Mouse (Mus musculus) embryonic facial prominence, embryonic 13.5 days (tissue): ENCODE measurements around the gene Crispld2. TPM values are rescaled to one million over a fixed set of nuclear protein-coding genes. Genes with fewer than 3 reads are reported as not detected.

Experiments
- ATAC-seq: fragments of 200-750 bp; cut with Nextera tagmentation; 2 replicates; pipeline ENCODE4 v1.8.0; 2017; ENCODE audit warnings: low read depth; ENCODE audit not compliant: insufficient number of reproducible peaks, insufficient read depth, low FRiP score, low TSS enrichment
- H3K27ac ChIP-seq: fragments of 300-500 bp; sonication (generic); 2 replicates; pipeline ENCODE4 v1.5.1; 2015; ENCODE audit warnings: moderate library complexity, mild to moderate bottlenecking, inconsistent platforms
- H3K27me3 ChIP-seq: fragments of 300-500 bp; sonication (generic); 2 replicates; pipeline ENCODE4 v1.6.1; 2015; ENCODE audit warnings: mild to moderate bottlenecking, inconsistent platforms
- H3K36me3 ChIP-seq: fragments of 300-500 bp; sonication (generic); 2 replicates; pipeline ENCODE4 v1.6.1; 2015; ENCODE audit warnings: mild to moderate bottlenecking, inconsistent platforms
- H3K4me1 ChIP-seq: fragments of 300-500 bp; sonication (generic); 2 replicates; pipeline ENCODE4 v1.6.1; 2015; ENCODE audit warnings: inconsistent platforms
- H3K4me2 ChIP-seq: fragments of 300-500 bp; sonication (generic); 2 replicates; pipeline ENCODE4 v1.6.1; 2015; ENCODE audit warnings: moderate library complexity, mild to moderate bottlenecking, inconsistent platforms
- H3K4me3 ChIP-seq: fragments of 300-500 bp; sonication (generic); 2 replicates; pipeline ENCODE4 v1.5.1; 2015; ENCODE audit warnings: mild to moderate bottlenecking, inconsistent platforms
- H3K9ac ChIP-seq: fragments of 300-500 bp; sonication (generic); 2 replicates; pipeline ENCODE4 v1.6.1; 2015; ENCODE audit warnings: mild to moderate bottlenecking, inconsistent platforms
- H3K9me3 ChIP-seq: fragments of 300-500 bp; sonication (generic); 2 replicates; pipeline ENCODE4 v1.6.1; 2016; ENCODE audit warnings: inconsistent platforms
- WGBS: fragments of 180-500 bp; shearing (Covaris S2); methylation state at CpG from one replicate; pipeline ENCODE4 v1.1.7; 2015; ENCODE audit warnings: mixed read lengths; 5-methylcytosine and 5-hydroxymethylcytosine counted together
- polyA plus RNA-seq: library from polyadenylated mRNA; unstranded; fragments of >200 nt; fragmentation: Nextera tagmentation; extraction: Ambion mirVana; gene quantifications from 2 replicates; pipeline ENCODE4 v1.2.1, GENCODE M21; 2015

The Crispld2 gene
- polyA plus RNA-seq, 1 experiment from 2014 or later = 6.9 TPM

GRCm38 (mm10) chr8:120036578-120036977, 44.3 kb downstream of the Crispld2 start:
- H3K9ac ChIP-seq = no peak overlapping the region
- no peak overlapping the region for H3K4me3 ChIP-seq
- no peaks in the 10 kb centered on the region for H3K36me3 ChIP-seq
- peak overlapping the region; percentile 13; the same call in 1 of the 2 replicates for H3K27ac ChIP-seq
- 67% methylated on average over 4 of the region's 4 CpGs for WGBS
- no peaks in the 10 kb centered on the region for H3K9me3 ChIP-seq
- H3K4me2 ChIP-seq = no peak overlapping the region
- H3K4me1 ChIP-seq = peaks cover 10% of the 10 kb centered on the region
- H3K27me3 ChIP-seq = no peaks in the 10 kb centered on the region
- ATAC-seq = no peak

- peaks cover 10% of the 10 kb centered on the region for H3K4me1 ChIP-seq
- H3K27ac ChIP-seq = no peak overlapping the region
Observed at GRCm38 (mm10) chr8:120037199-120037598, 45.0 kb downstream of the Crispld2 start.

GRCm38 (mm10) chr8:120037611-120038010, 45.4 kb downstream of the Crispld2 start:
- Histone ChIP-seq H3K27ac (no peak overlapping the region), H3K4me2 (no peak overlapping the region), H3K4me1 (peaks cover 10% of the 10 kb centered on the region), H3K9ac (no peak overlapping the region), H3K9me3 (no peaks in the 10 kb centered on the region), H3K36me3 (no peaks in the 10 kb centered on the region), H3K4me3 (no peak overlapping the region), H3K27me3 (no peaks in the 10 kb centered on the region)
- ATAC-seq = no peak
- WGBS = 88% methylated on average over 8 of the region's 8 CpGs

More at GRCm38 (mm10) chr8:120037199-120037598, 45.0 kb downstream of the Crispld2 start:
- H3K36me3 ChIP-seq = no peaks in the 10 kb centered on the region
- no peaks in the 10 kb centered on the region for H3K27me3 ChIP-seq
- no peak overlapping the region for H3K4me2 ChIP-seq
- no peak overlapping the region for H3K4me3 ChIP-seq
- no peak for ATAC-seq
- H3K9me3 ChIP-seq = no peaks in the 10 kb centered on the region
- 80% methylated on average over 15 of the region's 15 CpGs for WGBS
- no peak overlapping the region for H3K9ac ChIP-seq

- Histone ChIP-seq H3K4me1 (peaks cover 10% of the 10 kb centered on the region), H3K36me3 (no peaks in the 10 kb centered on the region), H3K9ac (no peak overlapping the region), H3K9me3 (no peaks in the 10 kb centered on the region), H3K4me3 (no peak overlapping the region), H3K4me2 (no peak overlapping the region), H3K27ac (no peak overlapping the region), H3K27me3 (no peaks in the 10 kb centered on the region)
- 95% methylated on average over 12 of the region's 12 CpGs for WGBS
- ATAC-seq = no peak
Observed at GRCm38 (mm10) chr8:120038741-120039140, 46.5 kb downstream of the Crispld2 start.

- no peak overlapping the region for H3K4me2 ChIP-seq
- H3K27ac ChIP-seq = no peak overlapping the region
- 69% methylated on average over 11 of the region's 11 CpGs for WGBS
- no peaks in the 10 kb centered on the region for H3K36me3 ChIP-seq
- H3K9ac ChIP-seq = no peak overlapping the region
- H3K4me1 ChIP-seq = peaks cover 10% of the 10 kb centered on the region
- H3K9me3 ChIP-seq = no peaks in the 10 kb centered on the region
- no peak overlapping the region for H3K4me3 ChIP-seq
- no peaks in the 10 kb centered on the region for H3K27me3 ChIP-seq
- no peak for ATAC-seq
Observed at GRCm38 (mm10) chr8:120039313-120039919, 47.2 kb downstream of the Crispld2 start.

GRCm38 (mm10) chr8:120040861-120041260, 48.6 kb downstream of the Crispld2 start:
- Histone ChIP-seq H3K4me3 (no peak overlapping the region), H3K9me3 (no peaks in the 10 kb centered on the region), H3K4me2 (no peak overlapping the region), H3K27ac (no peak overlapping the region), H3K4me1 (peaks cover 15% of the 10 kb centered on the region), H3K36me3 (no peaks in the 10 kb centered on the region), H3K27me3 (no peaks in the 10 kb centered on the region), H3K9ac (no peak overlapping the region)
- WGBS = 63% methylated on average over 1 of the region's 1 CpGs
- no peak for ATAC-seq

GRCm38 (mm10) chr8:120042542-120043312, 50.5 kb downstream of the Crispld2 start:
- H3K36me3 ChIP-seq = no peaks in the 10 kb centered on the region
- no peak overlapping the region for H3K4me3 ChIP-seq
- H3K9me3 ChIP-seq = no peaks in the 10 kb centered on the region
- no peaks in the 10 kb centered on the region for H3K27me3 ChIP-seq
- WGBS = 74% methylated on average over 10 of the region's 10 CpGs
- H3K4me2 ChIP-seq = no peak overlapping the region
- peaks cover 25% of the 10 kb centered on the region for H3K4me1 ChIP-seq
- H3K27ac ChIP-seq = no peak overlapping the region
- H3K9ac ChIP-seq = no peak overlapping the region
- no peak for ATAC-seq

GRCm38 (mm10) chr8:120044907-120045306, 52.7 kb downstream of the Crispld2 start:
- no peaks in the 10 kb centered on the region for H3K36me3 ChIP-seq
- no peak overlapping the region for H3K9ac ChIP-seq
- ATAC-seq = no peak
- WGBS = 93% methylated on average over 8 of the region's 8 CpGs
- no peak overlapping the region for H3K4me3 ChIP-seq
- H3K27me3 ChIP-seq = no peaks in the 10 kb centered on the region
- peaks cover 26% of the 10 kb centered on the region for H3K4me1 ChIP-seq
- no peaks in the 10 kb centered on the region for H3K9me3 ChIP-seq
- 0 out of 2 replicates have a peak overlapping the region, but pooled peaks have one; percentile 16 for H3K27ac ChIP-seq
- H3K4me2 ChIP-seq = no peak overlapping the region

- H3K9ac ChIP-seq = no peak overlapping the region
- no peak overlapping the region for H3K4me3 ChIP-seq
- H3K9me3 ChIP-seq = no peaks in the 10 kb centered on the region
- WGBS = 17% methylated on average over 5 of the region's 5 CpGs
- H3K36me3 ChIP-seq = no peaks in the 10 kb centered on the region
- H3K27ac ChIP-seq = peak overlapping the region; percentile 16; the same call in 1 of the 2 replicates
- peaks cover 32% of the 10 kb centered on the region for H3K4me1 ChIP-seq
- H3K4me2 ChIP-seq = no peak overlapping the region
- H3K27me3 ChIP-seq = no peaks in the 10 kb centered on the region
- ATAC-seq = no peak
Observed at GRCm38 (mm10) chr8:120045471-120045870, 53.2 kb downstream of the Crispld2 start.

- peak overlapping the region; percentile 62 for H3K27ac ChIP-seq
- H3K27me3 ChIP-seq = no peaks in the 10 kb centered on the region
- H3K36me3 ChIP-seq = no peaks in the 10 kb centered on the region
- no peak overlapping the region for H3K4me3 ChIP-seq
- WGBS = 47% methylated on average over 14 of the region's 14 CpGs
- peak; percentile 32; the same call in 1 of the 2 replicates for ATAC-seq
- H3K4me1 ChIP-seq = peaks cover 40% of the 10 kb centered on the region
- H3K9me3 ChIP-seq = no peaks in the 10 kb centered on the region
- H3K9ac ChIP-seq = peak overlapping the region; percentile 27; the same call in 1 of the 2 replicates
- H3K4me2 ChIP-seq = no peak overlapping the region
Observed at GRCm38 (mm10) chr8:120046258-120047020, 54.2 kb downstream of the Crispld2 start.

GRCm38 (mm10) chr8:120049949-120050348, 57.7 kb downstream of the Crispld2 start:
- no peak overlapping the region for H3K27ac ChIP-seq
- no peak overlapping the region for H3K4me2 ChIP-seq
- ATAC-seq = no peak
- no peaks in the 10 kb centered on the region for H3K36me3 ChIP-seq
- H3K9me3 ChIP-seq = no peaks in the 10 kb centered on the region
- H3K4me3 ChIP-seq = no peak overlapping the region
- WGBS = 58% methylated on average over 13 of the region's 13 CpGs
- no peak overlapping the region for H3K9ac ChIP-seq
- no peaks in the 10 kb centered on the region for H3K27me3 ChIP-seq
- H3K4me1 ChIP-seq = peaks cover 52% of the 10 kb centered on the region
